Mouse (Mus musculus): ENCODE results near the gene Lsr. TPM values are rescaled to one million over a fixed set of nuclear protein-coding genes. Genes with fewer than 3 reads are reported as not detected.
A peak's percentile ranks its signal among the peaks of the same experiment; 100 is the strongest.

Gene Lsr
- total RNA-seq (2014; fragmentation: Nextera tagmentation) (not detected in 2 replicates), total RNA-seq (2017) (0.10 and 0.22 TPM in 2 replicates)

DNA sequence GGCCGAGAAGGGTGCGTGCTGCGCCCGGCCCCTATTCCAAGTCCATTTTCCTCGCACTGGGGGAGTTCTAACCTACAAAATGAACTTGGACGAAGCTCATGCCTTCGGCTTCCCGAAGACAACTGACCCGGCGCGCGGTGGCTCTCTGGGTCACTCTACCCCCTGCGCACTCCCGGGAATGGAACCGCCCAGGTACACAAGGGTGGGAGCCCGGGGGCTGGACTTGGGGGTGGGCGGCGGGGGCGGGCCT lies at the start of gene Lsr:
Gene Lsr (minus strand): TSS at position 214 of the 250 bp plus-strand sequence.
- ATAC-seq (replicated peaks; ENCODE audit: poor library complexity, severe bottlenecking) = no peak

GRCm38 (mm10) chr7:31017104-31017901 lies 44.0 kb upstream of the Lsr start:
- ATAC-seq (replicated peaks; ENCODE audit: poor library complexity, severe bottlenecking) = no peak

DNA sequence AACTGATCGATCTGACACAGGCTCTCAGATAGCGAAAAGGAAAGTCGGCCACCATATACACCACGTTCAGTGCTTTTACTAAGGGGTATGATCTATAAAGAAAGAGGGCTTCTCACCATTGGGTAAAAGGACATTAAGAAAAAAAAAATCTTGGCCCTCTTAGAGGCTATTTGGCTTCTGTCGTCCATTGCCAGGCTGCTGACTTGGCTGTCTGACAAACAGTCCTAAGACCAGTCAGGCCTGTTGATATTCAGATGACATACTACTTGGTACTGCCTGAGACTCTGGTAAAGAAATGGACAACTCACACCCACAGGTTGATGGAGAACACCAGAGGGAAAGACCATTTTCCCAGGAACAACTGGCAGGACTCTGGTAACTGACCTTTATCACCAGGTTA lies 39.7 kb upstream of the Lsr start:
- ATAC-seq (replicated peaks; ENCODE audit: poor library complexity, severe bottlenecking) = no peak

DNA sequence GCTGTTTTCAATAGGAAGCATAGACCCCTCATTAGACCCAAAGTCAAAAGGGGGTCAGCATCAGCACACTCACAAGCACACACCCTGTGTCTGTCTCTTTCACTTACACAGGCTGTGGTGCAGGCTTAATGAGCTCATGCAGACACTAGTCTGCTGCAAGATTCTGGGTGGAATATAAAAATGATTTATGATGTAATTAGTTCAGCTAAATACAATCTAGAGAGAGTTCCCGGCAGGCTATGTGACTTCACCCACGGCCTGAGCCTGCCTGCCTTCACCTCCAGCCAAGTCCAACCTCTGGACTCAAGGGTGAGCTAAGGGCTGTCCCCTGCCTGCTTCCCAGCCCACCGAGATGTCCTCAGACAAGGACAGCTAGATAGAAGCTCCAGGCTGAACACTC lies 35.6 kb upstream of the Lsr start:
- ATAC-seq (replicated peaks; ENCODE audit: poor library complexity, severe bottlenecking) = no peak

GRCm38 (mm10) chr7:31008175-31008574 lies 34.9 kb upstream of the Lsr start:
- ATAC-seq (replicated peaks; ENCODE audit: poor library complexity, severe bottlenecking) = peak; percentile 89

DNA sequence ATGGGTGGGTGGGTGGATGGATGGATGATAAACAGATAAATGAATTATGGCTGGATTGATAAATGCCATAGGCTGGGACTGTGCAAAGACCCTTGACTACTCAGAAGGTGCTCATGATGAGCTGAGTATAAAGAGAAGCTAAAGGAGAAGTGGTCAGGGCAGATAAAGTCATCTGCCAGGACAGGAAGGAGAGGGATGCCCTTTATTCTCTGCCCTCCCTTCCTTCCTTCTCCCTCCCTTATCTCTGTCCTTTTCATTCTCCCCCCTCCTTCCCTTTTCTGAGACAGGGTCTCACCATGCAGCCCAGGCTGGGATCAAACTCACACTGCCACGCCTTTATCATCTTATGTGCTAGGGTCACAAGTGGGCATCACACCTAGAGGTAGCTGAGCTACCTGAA lies 34.5 kb upstream of the Lsr start:
- peak; percentile 59 for ATAC-seq (replicated peaks; ENCODE audit: poor library complexity, severe bottlenecking)

DNA sequence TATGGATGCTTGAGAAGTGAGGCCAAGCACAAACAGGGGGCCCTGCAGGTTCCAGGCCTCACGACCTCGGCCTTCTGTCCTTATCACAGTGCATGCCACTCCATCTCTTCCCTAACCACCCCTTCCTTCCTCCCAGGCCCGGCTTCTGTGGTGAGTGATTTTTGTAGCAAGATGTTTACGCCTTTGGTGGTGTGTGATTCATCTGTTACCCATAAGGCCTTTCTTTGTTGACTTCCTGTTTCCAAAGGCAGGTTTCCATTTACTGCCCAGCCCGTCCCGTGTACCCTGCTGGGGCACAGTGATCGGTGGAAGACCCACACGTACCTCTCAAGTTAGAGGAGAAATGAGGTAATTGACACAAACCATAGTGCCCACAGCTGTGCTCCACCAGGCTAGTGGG lies 29.4 kb upstream of the Lsr start:
- ATAC-seq (replicated peaks; ENCODE audit: poor library complexity, severe bottlenecking) = peak; percentile 89

DNA sequence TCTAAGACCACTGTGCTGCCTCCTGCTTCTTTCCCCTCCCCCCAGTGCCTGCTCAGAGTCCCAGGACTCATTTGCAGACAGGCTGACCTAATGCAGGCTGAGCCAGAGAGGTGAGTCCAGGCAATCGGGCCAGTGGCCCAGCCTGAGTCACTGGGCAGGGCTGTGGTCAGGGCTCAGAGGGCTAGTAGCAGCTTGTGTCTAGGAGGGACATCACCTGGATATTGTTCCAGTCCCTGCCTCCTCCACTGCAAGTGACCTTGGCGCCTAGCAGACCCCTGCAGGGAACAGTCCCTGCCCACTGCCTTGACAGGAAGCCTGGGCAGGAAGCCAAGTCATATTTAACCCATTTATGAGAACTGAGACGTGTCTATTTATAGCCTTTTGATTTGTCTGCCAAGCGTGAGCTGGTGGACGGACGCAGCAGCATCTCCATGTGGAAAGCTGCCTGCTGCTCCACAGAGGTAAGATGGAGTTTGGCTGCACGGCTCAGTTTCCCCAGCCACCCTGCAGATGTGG lies 27.3 kb upstream of the Lsr start:
- peak; percentile 62 for ATAC-seq (replicated peaks; ENCODE audit: poor library complexity, severe bottlenecking)

GRCm38 (mm10) chr7:30996491-30996890 lies 23.2 kb upstream of the Lsr start:
- no peak for ATAC-seq (replicated peaks; ENCODE audit: poor library complexity, severe bottlenecking)

DNA sequence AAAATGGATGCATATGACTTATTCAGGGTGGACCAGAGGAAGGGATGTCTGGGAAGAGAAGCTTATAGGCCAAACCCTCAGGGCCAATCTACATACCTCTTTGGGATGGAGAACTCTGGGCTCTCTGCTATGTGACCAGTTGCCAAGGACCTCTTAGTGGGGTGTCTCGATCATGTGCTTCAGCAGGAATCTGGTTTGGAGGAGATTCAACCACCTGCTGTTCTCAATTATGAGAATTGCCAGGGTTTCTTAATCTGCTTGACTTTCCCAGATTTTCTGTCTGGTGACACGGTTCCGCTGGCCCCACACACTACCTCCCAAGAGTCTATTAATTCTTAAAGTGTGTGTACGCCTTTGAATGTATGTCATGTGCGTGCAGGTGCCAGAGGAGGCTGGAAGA lies 20.7 kb upstream of the Lsr start:
- ATAC-seq (replicated peaks; ENCODE audit: poor library complexity, severe bottlenecking) = no peak

- no peak for ATAC-seq (replicated peaks; ENCODE audit: poor library complexity, severe bottlenecking)
Measured at GRCm38 (mm10) chr7:30992148-30992547, 18.9 kb upstream of the Lsr start.

DNA sequence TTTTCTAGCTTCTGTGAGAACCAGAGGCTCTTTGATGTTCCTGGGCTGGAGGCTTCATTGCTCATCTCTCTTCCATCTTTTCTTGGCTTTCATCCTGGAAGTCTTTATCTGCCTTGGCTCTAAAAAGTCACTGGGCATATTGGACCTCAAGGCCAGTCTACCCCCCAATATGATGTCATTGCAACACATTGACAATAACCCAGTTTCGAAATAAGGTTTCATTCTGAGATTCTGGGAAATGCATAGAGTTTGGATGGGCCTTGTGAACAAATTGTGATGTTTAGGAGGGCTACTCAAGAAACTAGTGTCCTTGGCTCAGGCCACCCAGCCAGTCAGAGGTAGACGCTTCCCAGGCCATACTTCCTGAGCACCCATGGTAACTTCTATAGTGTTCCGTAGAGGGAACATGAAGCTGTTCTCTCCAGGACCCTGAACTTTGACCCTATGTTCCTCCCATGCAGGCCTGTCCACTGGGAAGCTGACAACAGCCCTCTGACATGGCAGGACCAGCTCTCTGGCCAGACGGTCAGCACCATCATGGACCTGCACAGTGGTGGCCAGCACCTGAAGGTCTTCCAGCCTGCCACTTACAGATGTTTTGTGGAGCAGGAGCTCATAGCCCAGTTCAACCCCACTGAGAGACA lies 15.4 kb upstream of the Lsr start:
- no peak; the same call in 1 of the 2 replicates for ATAC-seq (replicated peaks; ENCODE audit: poor library complexity, severe bottlenecking)

GRCm38 (mm10) chr7:30985357-30985756 lies 12.1 kb upstream of the Lsr start:
- no peak for ATAC-seq (replicated peaks; ENCODE audit: poor library complexity, severe bottlenecking)

- ATAC-seq (replicated peaks; ENCODE audit: poor library complexity, severe bottlenecking) = no peak
Measured at GRCm38 (mm10) chr7:30981703-30982102, 8.4 kb upstream of the Lsr start.

GRCm38 (mm10) chr7:30973501-30974289 lies 431 bp upstream of the Lsr start, which contains the start of gene Fam187b:
Gene Fam187b (plus strand): TSS chr7:30973790.
- ATAC-seq (replicated peaks; ENCODE audit: poor library complexity, severe bottlenecking) = peak; percentile 85

- peak; percentile 71 for ATAC-seq (replicated peaks; ENCODE audit: poor library complexity, severe bottlenecking)
Measured at GRCm38 (mm10) chr7:30972426-30973250, 626 bp downstream of the Lsr start.

GRCm38 (mm10) chr7:30971901-30972300 lies 1.4 kb downstream of the Lsr start:
- ATAC-seq (replicated peaks; ENCODE audit: poor library complexity, severe bottlenecking) = no peak

GRCm38 (mm10) chr7:30969174-30969573 lies 4.1 kb downstream of the Lsr start:
- ATAC-seq (replicated peaks; ENCODE audit: poor library complexity, severe bottlenecking) = no peak

DNA sequence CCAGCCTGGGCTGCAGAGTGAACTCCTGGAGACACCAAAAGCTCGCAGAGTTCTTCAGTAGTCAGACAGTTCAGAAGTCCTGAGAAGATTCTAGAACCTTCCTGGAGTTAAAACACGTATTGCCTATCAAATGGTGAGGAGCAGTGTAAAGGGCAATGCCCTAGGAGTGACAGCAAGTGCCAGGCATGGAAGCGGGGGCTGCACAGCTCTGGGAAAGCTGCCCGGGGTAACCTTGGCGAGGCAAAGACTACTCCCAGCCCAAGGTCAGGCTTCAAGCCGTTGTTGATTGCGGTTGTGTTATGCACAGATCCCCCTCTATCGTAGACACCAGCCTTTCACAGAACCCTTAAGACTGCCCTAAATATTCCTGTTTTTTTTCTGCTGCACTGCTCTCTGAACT lies 4.7 kb downstream of the Lsr start:
- no peak for ATAC-seq (replicated peaks; ENCODE audit: poor library complexity, severe bottlenecking)

- peak; percentile 82 for ATAC-seq (replicated peaks; ENCODE audit: poor library complexity, severe bottlenecking)
Measured at GRCm38 (mm10) chr7:30966657-30967056, 6.6 kb downstream of the Lsr start.
